Mouse (Mus musculus) layer of hippocampus, adult 9-10 months (tissue): ENCODE data around the gene Pigv.

ENCODE experiments used
- DNase-seq: peaks from one replicate; pipeline ENCODE4 v3.0.0; 2022; ENCODE audit warnings: low spot score

The Pigv gene

GRCm38 (mm10) chr4:133671881-133672844 lies at the start of gene Pigv:
Pigv (minus strand) TSS chr4:133672647.
- no peak for DNase-seq

GRCm38 (mm10) chr4:133719791-133720190 lies 47.3 kb upstream of the Pigv start:
- DNase-seq: no peak

- DNase-seq: no peak
Observed at GRCm38 (mm10) chr4:133712755-133713154, 40.3 kb upstream of the Pigv start.

GRCm38 (mm10) chr4:133711307-133712076 lies 39.0 kb upstream of the Pigv start:
- no peak for DNase-seq

GRCm38 (mm10) chr4:133709395-133709794 lies 36.9 kb upstream of the Pigv start:
- DNase-seq: no peak

- no peak for DNase-seq
Observed at GRCm38 (mm10) chr4:133707464-133707863, 35.0 kb upstream of the Pigv start.

- DNase-seq: peak; percentile 37
Observed at GRCm38 (mm10) chr4:133706956-133707355, 34.5 kb upstream of the Pigv start.

GRCm38 (mm10) chr4:133705062-133705461 lies 32.6 kb upstream of the Pigv start:
- no peak for DNase-seq

GRCm38 (mm10) chr4:133700905-133701368 lies 28.5 kb upstream of the Pigv start:
- DNase-seq: peak; percentile 20

GRCm38 (mm10) chr4:133695363-133695762 lies 22.9 kb upstream of the Pigv start:
- no peak for DNase-seq

GRCm38 (mm10) chr4:133690252-133690651 lies 17.8 kb upstream of the Pigv start:
- DNase-seq: no peak

- no peak for DNase-seq
Observed at GRCm38 (mm10) chr4:133688417-133689067, 16.1 kb upstream of the Pigv start.

- no peak for DNase-seq
Observed at GRCm38 (mm10) chr4:133687126-133687525, 14.7 kb upstream of the Pigv start.

- no peak for DNase-seq
Observed at GRCm38 (mm10) chr4:133686512-133686911, 14.1 kb upstream of the Pigv start.

GRCm38 (mm10) chr4:133680206-133680786 lies 7.8 kb upstream of the Pigv start:
- no peak for DNase-seq

GRCm38 (mm10) chr4:133679629-133680028 lies 7.2 kb upstream of the Pigv start:
- DNase-seq: no peak

- no peak for DNase-seq
Observed at GRCm38 (mm10) chr4:133677266-133677665, 4.8 kb upstream of the Pigv start.

- no peak for DNase-seq
Observed at GRCm38 (mm10) chr4:133676189-133676588, 3.7 kb upstream of the Pigv start.

- no peak for DNase-seq
Observed at GRCm38 (mm10) chr4:133675594-133676016, 3.2 kb upstream of the Pigv start.

GRCm38 (mm10) chr4:133674331-133674695 lies 1.9 kb upstream of the Pigv start:
- no peak for DNase-seq

GRCm38 (mm10) chr4:133673666-133674330 lies 1.4 kb upstream of the Pigv start:
- no peak for DNase-seq
